Mouse (Mus musculus) neural tube, embryonic 15.5 days (tissue): ENCODE measurements around the gene Gm3106. TPM values are rescaled to one million over a fixed set of nuclear protein-coding genes. Genes with fewer than 3 reads are reported as not detected.
"Not testable (repeated sequence)": the region's sequence is repeated elsewhere in the genome, so short reads cannot be mapped to it uniquely, and the experiment has no call there.

ENCODE experiments used
- ATAC-seq: fragments of 200-750 bp; cut with Nextera tagmentation; 2 replicates; pipeline ENCODE4 v1.8.0; 2017; ENCODE audit warnings: mild to moderate bottlenecking, moderate TSS enrichment, moderate library complexity; ENCODE audit not compliant: low FRiP score
- H3K27ac ChIP-seq: fragments of 300-500 bp; sonication (generic); replicated peaks from 2 replicates; pipeline ENCODE4 v1.5.1; 2015; ENCODE audit warnings: mild to moderate bottlenecking, inconsistent platforms
- H3K27me3 ChIP-seq: fragments of 300-500 bp; sonication (generic); replicated peaks from 2 replicates; pipeline ENCODE4 v1.6.1; 2015; ENCODE audit warnings: inconsistent platforms
- H3K36me3 ChIP-seq: fragments of 300-500 bp; sonication (generic); 2 replicates; pipeline ENCODE4 v1.6.1; 2015; ENCODE audit warnings: inconsistent platforms
- H3K4me1 ChIP-seq: fragments of 300-500 bp; sonication (generic); 2 replicates; pipeline ENCODE4 v1.6.1; 2015; ENCODE audit warnings: inconsistent platforms
- H3K4me2 ChIP-seq: fragments of 300-500 bp; sonication (generic); 2 replicates; pipeline ENCODE4 v1.6.1; 2015; ENCODE audit warnings: inconsistent platforms, mild to moderate bottlenecking, moderate library complexity
- H3K4me3 ChIP-seq: fragments of 300-500 bp; sonication (generic); replicated peaks from 2 replicates; pipeline ENCODE4 v1.5.1; 2015; ENCODE audit warnings: mild to moderate bottlenecking, inconsistent platforms
- H3K9ac ChIP-seq: fragments of 300-500 bp; sonication (generic); replicated peaks from 2 replicates; pipeline ENCODE4 v1.6.1; 2015; ENCODE audit warnings: mild to moderate bottlenecking, inconsistent platforms
- H3K9me3 ChIP-seq: fragments of 300-500 bp; sonication (generic); replicated peaks from 2 replicates; pipeline ENCODE4 v1.6.1; 2016; ENCODE audit warnings: inconsistent platforms
- WGBS: fragments of 180-500 bp; shearing (Covaris S2); methylation state at CpG from one replicate; pipeline ENCODE4 v1.1.7; 2015; ENCODE audit warnings: mixed read lengths; 5-methylcytosine and 5-hydroxymethylcytosine counted together
- polyA plus RNA-seq: library from polyadenylated mRNA; unstranded; fragments of >200 nt; fragmentation: Nextera tagmentation; extraction: Ambion mirVana; gene quantifications from 2 replicates; pipeline ENCODE4 v1.2.1, GENCODE M21; 2015

Gm3106 gene
- not detected in 2 replicates for polyA plus RNA-seq

- no CpG with 5 or more reads among the region's 2 CpGs for WGBS
- H3K9ac ChIP-seq, H3K9me3 ChIP-seq, H3K4me1 ChIP-seq, H3K27ac ChIP-seq, H3K27me3 ChIP-seq, H3K4me3 ChIP-seq, ATAC-seq, H3K36me3 ChIP-seq, H3K4me2 ChIP-seq: not testable (repeated sequence)
Observed at GRCm38 (mm10) chr5:94217705-94218104, at the start of gene Gm3106. TSS of gene Gm3106 (plus strand) at chr5:94218005.

Other genes with a start within 250 kb of the Gm3106 start
- not detected in 2 replicates for gene BC061212, start 147.5 kb upstream of the Gm3106 start, polyA plus RNA-seq
- not detected in 2 replicates for gene Gm6351, start 141.6 kb upstream of the Gm3106 start, polyA plus RNA-seq
- not detected in 2 replicates for gene A430089I19Rik, start 88.8 kb downstream of the Gm3106 start, polyA plus RNA-seq
- gene Gm6502, start 96.4 kb downstream of the Gm3106 start, polyA plus RNA-seq: not detected in 2 replicates
- gene AA792892, start 121.7 kb downstream of the Gm3106 start, polyA plus RNA-seq: not detected in 2 replicates
- not detected in 2 replicates for gene Gm7682, start 227.8 kb downstream of the Gm3106 start, polyA plus RNA-seq